Mouse (Mus musculus) urinary bladder, adult 18-20 months (tissue): ENCODE data around the gene Maco1.
"Not testable (repeated sequence)": the region's sequence is repeated elsewhere in the genome, so short reads cannot be mapped to it uniquely, and the experiment has no call there.

ENCODE experiments used
- DNase-seq, 2 experiments: peaks; one replicate each; pipeline ENCODE4 v3.0.0; 2022; ENCODE audit warnings: low spot score in 2 of 2, mixed read lengths in 2 of 2

Gene Maco1

GRCm38 (mm10) chr4:134813406-134814228 is 39.5 kb downstream of the Maco1 start:
- no peak for DNase-seq

- DNase-seq, result peak in 1 of 2 experiments; percentile 32
Measured at GRCm38 (mm10) chr4:134804765-134805164, 48.4 kb downstream of the Maco1 start.

- DNase-seq, result no peak
Measured at GRCm38 (mm10) chr4:134802765-134803164, 50.4 kb downstream of the Maco1 start.

- no peak for DNase-seq
Measured at GRCm38 (mm10) chr4:134802155-134802554, 51.0 kb downstream of the Maco1 start.

GRCm38 (mm10) chr4:134800693-134801092 is 52.5 kb downstream of the Maco1 start:
- DNase-seq, result no peak

GRCm38 (mm10) chr4:134800098-134800497 is 53.0 kb downstream of the Maco1 start:
- no peak for DNase-seq

GRCm38 (mm10) chr4:134799272-134799671 is 53.9 kb downstream of the Maco1 start:
- peak; percentile 28 to 42 for DNase-seq

GRCm38 (mm10) chr4:134798861-134799260 is 54.3 kb downstream of the Maco1 start:
- no peak for DNase-seq

GRCm38 (mm10) chr4:134797621-134798020 is 55.5 kb downstream of the Maco1 start:
- no peak for DNase-seq

- no peak for DNase-seq
Measured at GRCm38 (mm10) chr4:134796581-134797361, 56.4 kb downstream of the Maco1 start.

GRCm38 (mm10) chr4:134795819-134796485 is 57.2 kb downstream of the Maco1 start:
- DNase-seq, result no peak

- DNase-seq, result not testable (repeated sequence)
Measured at GRCm38 (mm10) chr4:134794959-134795358, 58.2 kb downstream of the Maco1 start.

- no peak for DNase-seq
Measured at GRCm38 (mm10) chr4:134793213-134793956, 59.8 kb downstream of the Maco1 start.

- DNase-seq, result no peak
Measured at GRCm38 (mm10) chr4:134791731-134792130, 61.4 kb downstream of the Maco1 start.

GRCm38 (mm10) chr4:134786946-134787345 is 66.2 kb downstream of the Maco1 start:
- DNase-seq, result no peak

GRCm38 (mm10) chr4:134784701-134785100 is 68.4 kb downstream of the Maco1 start:
- no peak for DNase-seq

GRCm38 (mm10) chr4:134779136-134779934 is 73.8 kb downstream of the Maco1 start:
- no peak for DNase-seq

GRCm38 (mm10) chr4:134776246-134776645 is 76.9 kb downstream of the Maco1 start:
- DNase-seq, result no peak

GRCm38 (mm10) chr4:134775234-134775944 is 77.8 kb downstream of the Maco1 start:
- DNase-seq, result no peak

GRCm38 (mm10) chr4:134774126-134774525 is 79.0 kb downstream of the Maco1 start:
- DNase-seq, result no peak
